Mouse (Mus musculus): ENCODE data around the gene Mettl8.

DNA sequence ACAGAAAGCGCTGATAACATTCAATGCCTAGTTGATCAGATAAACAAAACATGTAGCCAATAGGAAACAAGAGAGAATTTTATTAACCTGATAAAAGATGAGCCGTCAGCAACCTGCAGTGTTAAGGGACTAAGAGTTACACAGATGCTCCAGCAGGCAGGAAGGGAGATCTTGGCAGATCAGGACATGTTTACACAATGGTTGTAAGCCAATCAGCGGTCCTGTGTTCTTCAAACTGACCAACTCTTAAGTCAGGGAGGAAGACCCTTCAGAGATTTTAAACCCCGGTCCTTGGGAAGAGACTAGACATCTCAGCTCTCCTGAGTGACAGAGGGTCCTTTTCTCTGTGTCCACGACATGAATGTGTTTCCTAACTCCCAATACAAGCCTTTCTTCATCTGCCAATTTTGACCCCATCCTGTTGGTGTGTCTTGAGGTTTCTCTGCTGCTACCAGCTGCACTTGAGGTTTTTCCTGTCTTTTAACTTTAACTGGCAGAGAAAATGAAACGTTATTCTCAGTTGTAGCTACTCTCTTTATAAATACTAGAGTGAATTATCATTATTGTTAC lies 8.5 kb downstream of the Mettl8 start:
- no peak for TF ChIP-seq MYC (IDR thresholded peaks at IDR 0.05; ENCODE audit: low read depth, low read length)
- TF ChIP-seq MAZ (IDR thresholded peaks at IDR 0.05; ENCODE audit: low read depth, low read length) = no peak
- no peak for TF ChIP-seq IRF4 (IDR thresholded peaks at IDR 0.05; ENCODE audit: low read depth, low read length)
- no peak for TF ChIP-seq POLR2A (IDR thresholded peaks at IDR 0.05; ENCODE audit: low read depth, low read length)
- TF ChIP-seq CTCF (conservative IDR thresholded peaks at IDR 0.05 in 1 of 2, IDR thresholded peaks at IDR 0.05 in 1 of 2; ENCODE audit: low read depth in 2 of 2, low read length in 2 of 2) = no peak
- TF ChIP-seq TBP (conservative IDR thresholded peaks at IDR 0.05; ENCODE audit: low read depth, low read length) = no peak
- TF ChIP-seq PAX5 (IDR thresholded peaks at IDR 0.05; ENCODE audit: low read length) = no peak
- TF ChIP-seq USF1 (IDR thresholded peaks at IDR 0.05; ENCODE audit: low read depth, low read length) = no peak
- TF ChIP-seq SIN3A (IDR thresholded peaks at IDR 0.05; ENCODE audit: low read length) = no peak
- no peak for TF ChIP-seq MXI1 (IDR thresholded peaks at IDR 0.05; ENCODE audit: low read depth, low read length)
